Mouse (Mus musculus) fibroblast of lung, adult 2 months (primary cell): ENCODE data around the gene En2.

Source experiments
- DNase-seq: peaks from one replicate; pipeline ENCODE4 v3.0.0-alpha.2; 2011; ENCODE audit warnings: low read depth

En2 gene

DNA sequence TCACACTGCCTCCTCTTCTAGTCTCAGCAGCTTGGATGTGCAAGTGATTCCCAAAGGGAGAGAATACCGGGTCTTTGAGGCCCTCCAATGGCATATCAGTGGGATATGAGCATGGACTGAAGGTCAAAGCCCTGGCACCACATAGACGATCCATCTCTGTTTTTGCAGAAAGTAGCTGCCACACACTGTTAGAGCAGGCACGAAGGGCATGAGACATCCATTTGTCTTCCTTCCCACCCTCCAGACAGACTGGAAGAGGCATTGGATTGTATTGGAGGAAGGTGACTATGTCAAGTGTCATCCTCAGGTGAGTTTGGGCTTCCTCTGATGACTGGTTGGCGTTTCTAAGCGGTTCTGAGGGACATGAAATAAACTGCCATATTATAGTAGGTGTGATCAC is 12.8 kb downstream of the En2 start:
- no peak for DNase-seq

DNA sequence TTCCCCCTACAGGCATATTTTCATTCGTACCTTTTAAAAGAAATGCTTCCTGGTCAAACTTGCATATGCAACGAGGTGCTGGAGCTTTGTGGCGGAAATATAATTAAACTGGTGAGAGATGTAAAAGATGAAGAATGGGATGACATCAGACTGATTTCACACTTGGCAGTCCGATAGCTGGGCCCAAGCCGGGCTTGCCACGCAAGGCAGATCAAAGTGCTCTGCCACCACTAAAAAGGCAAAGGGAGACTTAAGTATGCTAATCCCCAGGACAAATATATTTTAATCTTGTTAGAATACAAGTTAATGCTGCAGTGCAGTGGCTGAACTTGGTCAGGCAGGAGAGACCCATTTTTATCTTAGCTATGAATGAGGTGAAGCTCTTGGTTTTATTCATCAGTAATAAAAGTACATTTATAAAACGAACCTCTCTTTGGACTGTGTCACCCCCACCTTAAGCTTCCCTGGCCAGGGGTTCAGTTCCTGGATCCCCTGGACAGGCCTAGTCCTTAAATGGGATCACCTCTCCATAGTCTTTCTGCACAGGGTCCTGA is 13.8 kb downstream of the En2 start:
- no peak for DNase-seq

DNA sequence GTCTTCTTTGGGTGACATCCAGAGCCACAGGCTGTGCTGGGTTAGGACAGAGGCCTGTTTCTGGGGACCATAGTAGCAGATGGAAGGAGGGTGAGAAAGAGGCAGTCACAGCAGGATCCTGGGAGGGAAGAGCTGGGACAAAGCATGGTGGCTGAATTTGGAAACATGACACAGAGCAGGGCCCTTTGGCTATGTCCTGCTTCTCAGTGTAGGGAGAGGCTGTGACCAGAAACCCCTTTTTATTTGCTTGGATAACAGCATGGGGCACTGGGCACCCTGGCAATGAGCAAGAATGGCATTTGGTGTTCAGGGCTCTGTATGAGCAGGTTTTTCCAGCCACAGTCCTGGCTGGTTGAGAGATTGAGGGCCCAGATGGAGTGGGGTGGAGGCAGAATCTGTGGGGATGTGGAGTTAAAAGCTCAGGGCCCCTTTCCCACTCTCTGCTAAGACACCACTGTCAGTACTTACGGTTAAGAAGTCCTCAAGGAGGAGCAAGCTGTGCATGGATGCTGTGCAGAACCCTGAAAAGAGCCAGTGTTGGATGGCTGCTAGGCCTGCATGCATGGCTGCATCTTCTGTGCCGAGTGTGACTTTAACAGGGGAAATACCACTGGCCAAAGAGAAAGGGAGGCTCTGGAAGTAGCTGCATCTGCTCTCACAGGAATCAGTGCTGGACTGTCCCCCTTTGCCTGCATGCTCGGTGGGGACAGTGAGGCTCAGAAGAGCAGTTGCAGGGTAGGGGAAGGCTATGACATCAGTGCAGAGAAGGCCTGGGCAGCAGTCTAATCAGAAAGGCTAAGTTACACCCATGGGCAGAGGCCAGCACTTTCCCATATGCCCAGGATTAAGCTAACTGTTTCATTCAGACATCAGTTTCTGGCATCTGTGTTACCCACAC is 26.0 kb downstream of the En2 start:
- DNase-seq: no peak

DNA sequence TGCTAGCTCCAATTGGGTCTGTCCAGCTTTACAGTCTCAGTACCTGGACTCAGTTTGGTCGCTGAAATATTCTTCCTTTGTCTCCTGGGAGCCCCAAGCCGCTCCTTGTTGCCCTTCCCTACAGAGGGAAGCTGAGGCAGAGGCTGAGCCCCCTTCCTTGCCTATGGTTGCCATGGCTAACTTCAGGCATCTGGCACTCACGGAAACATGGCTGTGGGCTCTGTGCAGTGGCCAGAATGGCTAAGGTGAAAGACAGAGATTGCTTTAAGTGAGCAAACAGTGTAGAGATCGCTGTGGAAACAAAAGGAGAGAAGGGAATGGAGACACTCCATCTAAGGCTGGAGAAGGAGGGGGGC is 26.6 kb downstream of the En2 start:
- no peak for DNase-seq

DNA sequence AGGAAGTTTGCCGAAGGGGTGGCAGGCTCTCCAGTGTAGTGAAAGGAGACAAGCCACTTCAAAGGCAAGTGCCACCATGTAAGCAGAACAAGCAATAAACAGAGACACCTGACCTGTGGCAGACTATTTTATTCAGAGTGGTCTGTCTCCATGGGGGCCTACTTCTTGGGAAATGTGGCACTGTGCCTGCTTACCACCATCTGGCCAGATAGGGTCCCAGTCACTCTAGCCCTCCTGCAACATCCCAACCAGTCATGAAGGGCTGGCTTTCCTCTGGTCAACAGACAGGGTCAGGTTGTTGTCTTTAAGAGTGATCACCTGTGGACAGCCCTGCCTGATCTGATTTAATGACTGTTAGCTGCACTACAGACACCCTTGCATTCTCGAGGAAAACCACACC is 30.0 kb downstream of the En2 start:
- DNase-seq: no peak

DNA sequence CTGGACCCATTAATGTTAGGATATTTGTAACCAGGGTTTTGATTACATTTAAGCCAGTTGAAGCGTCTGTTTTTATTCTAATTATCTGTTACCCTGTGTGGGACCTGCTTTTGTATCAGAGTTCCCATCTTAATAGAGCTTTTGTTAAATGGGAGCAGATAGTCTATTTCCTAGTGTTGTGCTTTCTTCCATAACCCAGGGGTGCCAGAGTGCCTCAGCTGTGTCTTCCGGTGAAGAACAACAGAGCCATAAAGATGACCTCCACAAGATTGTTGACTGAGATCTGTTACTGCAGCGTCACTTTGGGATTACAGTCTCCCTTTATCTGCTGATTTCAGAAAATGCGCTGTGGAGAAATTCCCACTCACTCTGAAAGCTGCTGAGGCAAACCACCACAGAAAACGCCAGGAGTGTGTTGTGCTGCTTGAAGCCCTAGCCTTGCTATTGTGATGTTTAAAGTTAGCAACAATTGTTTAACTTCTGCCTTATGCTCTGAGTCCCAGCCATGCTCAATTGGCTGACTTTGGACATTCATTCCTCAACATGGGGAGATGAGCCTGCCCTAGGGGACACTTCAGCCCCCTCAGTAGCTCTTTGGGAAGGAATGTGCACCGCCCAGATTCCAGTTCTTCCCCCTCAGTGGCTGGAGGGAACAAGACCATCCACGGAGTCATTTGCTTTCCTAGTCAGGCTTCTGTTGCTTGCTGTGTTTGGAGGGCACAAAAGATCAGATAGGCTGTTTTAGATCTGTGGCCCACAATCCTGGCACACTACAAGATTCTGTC is 33.8 kb downstream of the En2 start:
- no peak for DNase-seq

DNA sequence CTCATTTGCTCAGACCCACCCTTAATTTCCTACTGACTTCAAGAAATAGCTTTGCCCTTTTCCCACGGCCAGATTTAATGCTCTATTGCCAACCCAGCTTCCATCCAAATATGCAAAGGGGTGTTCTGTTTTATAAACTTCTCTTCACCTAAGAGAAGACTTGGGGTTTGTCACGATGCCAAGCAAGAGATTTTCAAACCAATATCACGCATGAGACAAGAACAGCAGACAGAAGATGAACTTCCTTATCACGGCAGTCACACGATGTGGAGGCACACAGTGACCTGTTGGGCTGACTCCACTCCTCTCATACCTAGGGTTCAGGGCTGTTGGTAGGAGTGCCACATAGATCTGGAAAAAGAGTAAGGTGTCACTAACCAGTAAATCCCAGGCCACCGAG is 37.6 kb downstream of the En2 start:
- DNase-seq: no peak

DNA sequence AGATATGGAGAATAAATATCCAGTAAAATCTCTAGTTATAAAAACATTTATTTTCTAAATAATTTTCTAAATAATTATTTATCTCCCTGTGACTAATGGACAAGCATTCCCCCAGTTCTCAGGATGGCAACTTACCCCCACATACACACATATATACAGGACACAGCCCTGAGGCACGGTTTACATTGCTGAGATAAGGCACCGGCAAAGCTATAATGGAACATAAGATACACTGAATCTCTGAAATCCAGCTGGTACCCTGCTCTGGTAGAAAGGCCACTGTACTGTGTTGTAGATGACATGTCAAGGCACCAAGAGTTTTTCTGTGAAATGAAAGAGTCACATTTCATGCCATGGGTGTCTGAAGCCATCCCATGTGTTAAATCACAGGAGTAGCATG is 39.2 kb downstream of the En2 start:
- DNase-seq: no peak

DNA sequence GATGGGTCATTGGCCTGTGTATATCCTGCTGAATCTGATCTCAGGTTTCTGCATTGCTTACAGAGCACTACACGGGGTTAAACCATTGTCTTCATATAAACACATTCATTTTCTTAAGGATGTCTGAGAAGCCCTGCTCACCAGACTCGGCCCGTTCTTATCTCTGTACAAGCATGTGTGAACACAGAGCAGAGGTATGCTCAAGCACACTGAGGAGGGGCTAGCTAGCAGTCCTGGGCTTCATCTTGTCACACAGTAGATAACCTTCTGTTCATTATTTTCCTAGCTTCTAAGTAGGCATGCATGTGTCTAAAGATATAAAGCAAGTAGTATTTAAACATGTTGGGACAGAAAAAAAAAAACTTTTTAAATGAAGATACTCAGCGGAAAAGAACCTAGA is 41.0 kb downstream of the En2 start:
- no peak for DNase-seq

DNA sequence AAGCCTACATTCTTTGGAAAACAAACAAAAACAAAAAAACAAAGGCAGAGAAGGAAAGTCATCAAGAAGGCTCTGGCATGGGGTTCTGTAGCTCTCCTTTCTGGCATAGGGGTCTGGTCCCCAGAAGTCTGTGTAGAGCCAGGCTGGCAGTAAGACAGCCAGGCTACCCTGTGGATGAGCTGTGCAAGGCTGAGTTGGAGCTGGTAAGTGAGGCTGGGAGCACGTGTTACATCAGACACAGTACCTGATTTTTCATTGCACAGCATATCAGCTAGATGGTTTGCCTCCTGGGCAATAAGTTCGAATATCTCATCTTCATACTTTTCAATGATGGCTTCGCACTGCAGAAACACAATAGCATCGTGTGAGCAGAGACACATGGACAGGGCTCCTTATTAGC is 41.5 kb downstream of the En2 start:
- no peak for DNase-seq

DNA sequence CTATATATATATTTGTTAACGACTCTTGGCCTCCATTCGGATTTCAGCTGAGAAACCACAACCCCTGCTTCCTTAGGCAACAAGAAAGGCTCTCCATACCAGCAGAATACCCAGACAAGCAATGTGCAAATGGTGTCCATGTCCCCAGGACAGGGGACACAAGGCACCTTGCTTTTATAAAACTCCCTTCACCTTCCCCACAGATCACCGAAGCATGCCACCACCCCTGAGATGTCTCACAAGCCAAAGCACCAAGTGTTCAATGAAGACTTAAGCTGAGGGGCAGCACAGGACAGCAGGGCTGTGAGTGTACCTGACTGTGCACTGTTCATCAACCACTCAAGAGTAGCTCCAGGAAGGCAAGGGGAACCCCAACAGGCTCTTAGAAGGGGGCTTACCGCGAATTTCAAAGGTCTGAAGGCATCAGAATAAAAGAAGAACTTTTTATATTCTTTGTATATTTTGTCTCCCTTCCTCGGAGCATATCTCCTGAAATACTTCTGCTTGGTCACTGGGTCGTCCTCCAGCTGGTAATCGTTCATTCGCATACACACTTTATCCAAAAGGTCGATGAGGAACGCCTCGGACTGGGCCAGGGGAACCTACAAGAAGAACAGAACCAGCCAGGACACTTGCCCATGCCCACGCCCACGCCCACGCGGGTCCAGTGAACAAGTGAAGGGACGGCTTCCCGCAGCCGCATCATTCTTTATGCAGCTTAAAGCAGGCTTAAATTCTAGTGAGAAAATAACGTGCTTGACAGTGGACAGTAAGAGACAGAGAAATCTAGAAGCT is 43.4 kb downstream of the En2 start:
- no peak for DNase-seq

DNA sequence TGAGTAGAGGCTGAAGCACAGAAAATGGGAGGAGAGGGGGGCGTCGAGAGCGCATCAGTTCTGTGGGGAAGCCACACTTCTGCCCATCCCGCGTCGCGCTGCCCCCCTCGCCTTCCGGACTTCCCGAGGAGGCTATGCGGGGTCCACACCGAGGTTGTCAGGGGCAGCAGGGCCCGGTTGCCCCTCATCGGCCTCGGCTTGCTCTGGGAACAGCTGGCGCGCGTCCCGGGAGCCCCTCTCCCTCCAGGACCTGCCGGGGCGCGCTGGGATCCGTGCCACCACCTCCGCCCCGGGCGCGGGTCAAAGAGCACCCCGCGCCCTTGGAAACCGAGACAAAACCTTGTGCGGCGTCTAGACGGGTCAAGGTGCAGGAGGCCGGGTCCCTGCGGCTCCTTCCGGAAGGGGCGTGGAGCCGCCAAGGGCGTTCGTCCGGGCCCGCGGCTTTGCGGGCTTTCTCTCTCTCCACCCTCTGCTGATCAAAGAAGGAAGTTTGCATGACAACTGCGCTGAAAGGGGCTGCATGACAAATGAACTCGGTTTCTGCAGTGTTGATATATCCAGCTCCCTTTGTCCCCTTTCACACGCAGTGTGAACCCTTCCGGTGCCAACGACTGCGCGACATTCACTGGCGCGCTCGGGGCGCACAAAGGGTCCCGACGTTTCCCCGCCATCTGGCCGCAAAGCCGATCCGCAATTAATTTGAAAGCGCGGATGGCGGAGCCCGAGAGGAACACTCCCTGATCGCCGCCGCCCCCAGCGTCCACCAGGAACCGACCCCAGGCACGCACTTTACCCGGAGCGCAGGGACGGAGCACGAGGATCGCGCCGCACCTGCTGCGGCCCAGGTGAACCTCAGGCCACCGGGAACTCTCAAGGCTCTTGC is 44.3 kb downstream of the En2 start:
- no peak for DNase-seq

DNA sequence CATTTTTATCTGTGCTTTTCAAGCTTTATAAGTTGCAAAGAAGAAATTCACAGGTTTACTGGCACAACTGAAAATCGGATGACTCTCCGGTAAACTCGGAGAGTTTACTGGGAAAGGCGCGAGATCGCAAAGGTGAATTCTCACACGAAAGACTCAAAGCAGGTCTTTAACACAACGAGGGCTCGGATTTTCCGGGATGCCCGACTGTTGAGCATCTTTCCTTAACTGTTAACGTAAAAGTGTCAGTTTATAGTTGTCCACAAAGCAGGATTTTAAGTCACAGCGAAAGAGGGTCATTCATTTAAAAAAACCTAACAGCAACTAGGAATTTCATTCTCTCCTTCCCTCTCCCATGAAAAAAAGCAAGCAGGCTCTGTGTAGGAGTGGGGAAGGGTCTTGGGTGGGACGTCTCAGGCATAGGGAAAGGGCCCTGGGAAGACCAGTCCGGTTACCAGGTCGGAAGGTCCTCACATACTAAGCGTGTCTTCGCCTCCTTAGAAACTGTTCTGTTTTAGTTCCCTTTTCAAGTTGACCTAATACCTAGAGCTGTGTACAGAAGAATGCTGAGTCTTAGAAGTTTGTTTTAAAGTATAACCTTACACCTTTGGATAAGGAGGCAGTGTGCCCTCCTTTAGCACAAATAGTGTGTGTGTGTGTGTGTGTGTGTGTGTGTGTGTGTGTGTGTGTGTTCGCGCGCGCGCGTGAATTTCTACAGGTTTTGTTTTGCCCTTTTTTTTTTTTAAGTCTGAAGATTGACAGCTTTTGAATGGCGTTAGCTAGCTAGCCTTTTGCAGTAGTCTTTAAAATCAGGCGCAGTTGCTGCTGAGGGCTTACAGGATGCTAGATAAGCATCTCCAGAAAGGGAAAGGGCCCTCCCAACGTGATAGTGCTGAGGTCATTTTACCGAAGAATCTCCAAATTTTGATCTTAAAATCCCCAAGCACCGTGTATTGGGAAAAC is 45.4 kb downstream of the En2 start:
- DNase-seq: no peak

DNA sequence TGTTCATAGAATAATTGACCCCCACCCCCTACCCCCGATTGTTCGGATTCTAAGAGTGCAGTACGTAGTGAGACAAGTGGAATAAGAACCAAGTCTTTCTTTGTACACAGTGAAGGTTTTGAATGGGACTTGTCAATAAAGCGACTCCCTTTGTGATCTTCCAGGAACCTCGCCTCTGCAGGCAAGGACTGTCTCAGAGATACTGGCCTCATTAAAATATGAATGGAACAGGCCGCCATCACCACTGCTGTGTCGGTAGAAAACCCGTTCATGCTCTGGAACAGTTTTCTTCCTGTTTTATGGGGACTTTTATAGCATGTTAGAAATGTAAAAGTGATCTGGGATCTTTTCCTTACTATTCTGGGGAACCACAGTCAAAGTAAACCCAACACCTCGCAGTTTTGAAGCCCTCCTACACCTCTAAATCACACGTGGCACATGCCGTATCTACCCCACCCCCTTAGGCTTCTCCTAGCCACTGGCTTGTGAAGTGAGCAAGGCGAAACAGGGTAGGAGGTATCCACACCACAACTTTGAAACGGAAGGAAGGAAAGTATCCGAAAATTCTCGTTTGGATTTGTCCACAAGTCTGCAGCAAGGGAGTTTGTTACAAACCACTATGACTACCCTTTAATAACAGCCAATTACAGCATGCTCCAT is 46.3 kb downstream of the En2 start:
- no peak for DNase-seq

DNA sequence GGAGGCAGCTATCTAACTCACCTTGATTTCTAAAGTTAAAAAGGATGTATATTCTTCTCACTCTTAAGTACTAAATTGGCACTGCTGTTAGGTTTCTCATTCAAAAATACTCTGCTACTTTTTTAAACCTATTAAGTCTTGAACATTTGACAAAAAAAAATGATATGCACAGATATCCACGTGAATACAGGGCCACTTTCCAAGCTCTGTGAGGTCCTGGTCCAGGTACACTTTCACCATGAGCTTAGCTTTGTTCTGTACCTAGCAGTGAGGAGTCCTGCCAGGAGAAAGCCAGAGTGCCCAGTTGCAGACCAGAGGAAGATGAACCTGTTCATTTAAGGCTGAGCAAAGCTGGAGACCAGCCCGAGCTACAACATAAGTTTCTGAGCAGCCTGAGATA is 47.9 kb downstream of the En2 start:
- DNase-seq: no peak

DNA sequence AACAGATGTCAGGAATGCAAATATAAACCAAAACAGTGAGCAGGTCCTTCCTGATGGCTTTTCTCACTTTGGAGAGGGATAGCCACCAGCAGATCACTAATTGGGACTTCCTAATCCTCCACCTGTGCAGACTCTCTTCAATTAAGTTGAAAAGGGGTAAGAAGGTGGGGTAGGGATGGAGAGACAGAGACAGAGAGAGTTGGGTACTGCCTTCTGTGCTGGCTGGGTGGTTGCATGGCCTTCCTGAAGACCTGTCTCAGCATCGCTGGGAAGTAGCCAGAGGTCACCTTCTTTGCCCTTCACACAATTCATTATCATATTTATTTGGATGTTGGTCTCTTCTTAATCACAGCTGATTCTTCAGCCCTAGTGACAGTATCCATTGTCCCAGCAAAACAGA is 54.1 kb downstream of the En2 start:
- DNase-seq: no peak
